Mouse (Mus musculus) midbrain, embryonic 11.5 days (tissue): ENCODE data around the gene Gm29776. TPM values are rescaled to one million over a fixed set of nuclear protein-coding genes. Genes with fewer than 3 reads are reported as not detected.

Source experiments
- ATAC-seq: fragments of 200-750 bp; cut with Nextera tagmentation; 2 replicates; pipeline ENCODE4 v1.8.0; 2017; ENCODE audit warnings: moderate TSS enrichment, moderate library complexity; ENCODE audit not compliant: low FRiP score
- DNase-seq: peaks from one replicate; pipeline ENCODE4 v3.0.0; 2015; ENCODE audit warnings: low spot score; ENCODE audit errors: missing footprints
- H3K27ac ChIP-seq: fragments of 300-500 bp; sonication (generic); 2 replicates; pipeline ENCODE4 v1.5.1; 2014; ENCODE audit warnings: low read depth, low read length
- H3K27me3 ChIP-seq: fragments of 300-500 bp; sonication (generic); 2 replicates; pipeline ENCODE4 v1.6.1; 2014; ENCODE audit warnings: mild to moderate bottlenecking, low read length, moderate library complexity, mixed read lengths; ENCODE audit not compliant: control insufficient read depth, insufficient read depth
- H3K36me3 ChIP-seq: fragments of 300-500 bp; sonication (generic); 2 replicates; pipeline ENCODE4 v1.6.1; 2014; ENCODE audit warnings: mild to moderate bottlenecking, low read length, moderate library complexity, mixed read lengths; ENCODE audit not compliant: control insufficient read depth, insufficient read depth
- H3K4me1 ChIP-seq: fragments of 300-500 bp; sonication (generic); 2 replicates; pipeline ENCODE4 v1.6.1; 2014; ENCODE audit warnings: low read length; ENCODE audit not compliant: control insufficient read depth, insufficient read depth
- H3K4me2 ChIP-seq: fragments of 300-500 bp; sonication (generic); 2 replicates; pipeline ENCODE4 v1.6.1; 2014; ENCODE audit warnings: mild to moderate bottlenecking, moderate library complexity
- H3K4me3 ChIP-seq: fragments of 300-500 bp; sonication (generic); 2 replicates; pipeline ENCODE4 v1.5.1; 2014; ENCODE audit warnings: low read depth, low read length
- H3K9ac ChIP-seq: fragments of 300-500 bp; sonication (generic); 2 replicates; pipeline ENCODE4 v1.6.1; 2014; ENCODE audit warnings: low read length
- H3K9me3 ChIP-seq: fragments of 300-500 bp; sonication (generic); 2 replicates; pipeline ENCODE4 v1.6.1; 2016; ENCODE audit warnings: low read length; ENCODE audit not compliant: control insufficient read depth
- WGBS: fragments of 180-500 bp; shearing (Covaris S2); extraction: QIAGEN DNeasy Blood & Tissue Kit; methylation state at CpG from one replicate; pipeline ENCODE4 v1.1.7; 2014; 5-methylcytosine and 5-hydroxymethylcytosine counted together
- polyA plus RNA-seq: library from polyadenylated mRNA; unstranded; fragments of >200 nt; fragmentation: Nextera tagmentation; extraction: Ambion mirVana; gene quantifications from 2 replicates; pipeline ENCODE4 v1.2.1, GENCODE M21; 2014

Gm29776 gene
- polyA plus RNA-seq, 1 experiment from 2014 or later = 0.11 TPM

GRCm38 (mm10) chr14:54699586-54699985 is 953 bp upstream of the Gm29776 start:
- H3K27me3 ChIP-seq = no peaks in the 10 kb centered on the region
- ATAC-seq = no peak

GRCm38 (mm10) chr14:54696752-54697151 is 1.9 kb downstream of the Gm29776 start:
- no peak for ATAC-seq
- Histone ChIP-seq H3K4me1 (no peaks in the 10 kb centered on the region), H3K9me3 (no peaks in the 10 kb centered on the region), H3K4me2 (no peak overlapping the region), H3K27ac (no peak overlapping the region), H3K4me3 (no peak overlapping the region), H3K27me3 (no peaks in the 10 kb centered on the region), H3K9ac (no peak overlapping the region), H3K36me3 (0 out of 2 replicates have a peak, but pooled peaks cover 2% of the 10 kb centered on the region)
- WGBS = 90% methylated on average over 4 of the region's 4 CpGs
- no peak for DNase-seq

More at GRCm38 (mm10) chr14:54699586-54699985, 953 bp upstream of the Gm29776 start:
- WGBS = 60% methylated on average over 3 of the region's 3 CpGs
- Histone ChIP-seq H3K4me2 (no peak overlapping the region), H3K4me3 (no peak overlapping the region), H3K4me1 (no peaks in the 10 kb centered on the region), H3K9me3 (no peaks in the 10 kb centered on the region), H3K36me3 (no peaks in the 10 kb centered on the region), H3K9ac (no peak overlapping the region), H3K27ac (no peak overlapping the region)
- DNase-seq = no peak

GRCm38 (mm10) chr14:54695042-54695441 is 3.6 kb downstream of the Gm29776 start:
- Histone ChIP-seq H3K9ac (no peak overlapping the region), H3K27ac (no peak overlapping the region), H3K27me3 (no peaks in the 10 kb centered on the region), H3K4me3 (no peak overlapping the region), H3K4me1 (no peaks in the 10 kb centered on the region), H3K9me3 (no peaks in the 10 kb centered on the region), H3K36me3 (0 out of 2 replicates have a peak, but pooled peaks cover 6% of the 10 kb centered on the region), H3K4me2 (no peak overlapping the region)
- DNase-seq (no peak), ATAC-seq (no peak)
- WGBS = 88% methylated on average over 6 of the region's 6 CpGs

GRCm38 (mm10) chr14:54687251-54687650 is 11.4 kb downstream of the Gm29776 start:
- peak overlapping the region; percentile 33; the same call in 1 of the 2 replicates for H3K27ac ChIP-seq
- no peak for DNase-seq
- H3K9ac ChIP-seq = peak overlapping the region; percentile 79
- ATAC-seq = no peak
- peaks cover 11% of the 10 kb centered on the region; the same call in 1 of the 2 replicates for H3K36me3 ChIP-seq
- 10% methylated on average over 8 of the region's 8 CpGs for WGBS
- H3K4me2 ChIP-seq = peak overlapping the region; percentile 72
- peak overlapping the region; percentile 92 for H3K4me3 ChIP-seq
- H3K4me1 ChIP-seq = peaks cover 17% of the 10 kb centered on the region
- no peaks in the 10 kb centered on the region for H3K27me3 ChIP-seq
- H3K9me3 ChIP-seq = no peaks in the 10 kb centered on the region

- H3K4me2 ChIP-seq = peak within 1 kb of the TSS; percentile 74
- WGBS = under 1% methylated on average over 44 of the region's 44 CpGs
- no peaks in the 10 kb centered on the region for H3K27me3 ChIP-seq
- no peaks in the 10 kb centered on the region for H3K9me3 ChIP-seq
- H3K36me3 ChIP-seq = peaks cover 11% of the 10 kb centered on the region; the same call in 1 of the 2 replicates
- H3K4me1 ChIP-seq = peaks cover 17% of the 10 kb centered on the region
- H3K9ac ChIP-seq = peak within 1 kb of the TSS; percentile 94
- DNase-seq = peak; percentile 100
- H3K4me3 ChIP-seq = peak within 1 kb of the TSS; percentile 92
- ATAC-seq = peak; percentile 96
- peak within 1 kb of the TSS; percentile 88 for H3K27ac ChIP-seq
Observed at GRCm38 (mm10) chr14:54686522-54687143, 12.0 kb downstream of the Gm29776 start, which contains the start of gene Acin1. Gene Acin1, minus strand, starts transcription at chr14:54686931.

- Histone ChIP-seq H3K27ac (peak within 1 kb of the TSS; percentile 88), H3K9ac (peak within 1 kb of the TSS; percentile 94), H3K36me3 (peaks cover 11% of the 10 kb centered on the region; the same call in 1 of the 2 replicates), H3K9me3 (no peaks in the 10 kb centered on the region), H3K4me3 (peak within 1 kb of the TSS; percentile 92), H3K27me3 (no peaks in the 10 kb centered on the region), H3K4me1 (peaks cover 17% of the 10 kb centered on the region), H3K4me2 (peak within 1 kb of the TSS; percentile 74)
- under 1% methylated on average over 41 of the region's 41 CpGs for WGBS
- no peak for DNase-seq
- peak; percentile 81 for ATAC-seq
Observed at GRCm38 (mm10) chr14:54686063-54686521, 12.5 kb downstream of the Gm29776 start, which contains the start of gene 1700123O20Rik. Gene 1700123O20Rik, plus strand, starts transcription at chr14:54686216.

- Histone ChIP-seq H3K4me1 (peaks cover 17% of the 10 kb centered on the region), H3K9ac (peak overlapping the region; percentile 94; the same call in 1 of the 2 replicates), H3K4me3 (peak overlapping the region; percentile 92), H3K9me3 (no peaks in the 10 kb centered on the region), H3K4me2 (peak overlapping the region; percentile 74), H3K27ac (peak overlapping the region; percentile 5; the same call in 1 of the 2 replicates), H3K36me3 (peaks cover 9% of the 10 kb centered on the region; the same call in 1 of the 2 replicates), H3K27me3 (no peaks in the 10 kb centered on the region)
- ATAC-seq (no peak), DNase-seq (no peak)
- WGBS = 14% methylated on average over 8 of the region's 8 CpGs
Observed at GRCm38 (mm10) chr14:54685471-54685870, 13.2 kb downstream of the Gm29776 start.

- peaks cover 9% of the 10 kb centered on the region for H3K4me1 ChIP-seq
- H3K4me3 ChIP-seq = no peak overlapping the region
- DNase-seq (no peak), ATAC-seq (no peak)
- no peak overlapping the region for H3K9ac ChIP-seq
- H3K27ac ChIP-seq = no peak overlapping the region
- no peaks in the 10 kb centered on the region for H3K27me3 ChIP-seq
- H3K9me3 ChIP-seq = no peaks in the 10 kb centered on the region
- 92% methylated on average over 3 of the region's 3 CpGs for WGBS
- peaks cover 10% of the 10 kb centered on the region; the same call in 1 of the 2 replicates for H3K36me3 ChIP-seq
- H3K4me2 ChIP-seq = no peak overlapping the region
Observed at GRCm38 (mm10) chr14:54682396-54682795, 16.2 kb downstream of the Gm29776 start.

- H3K4me2 ChIP-seq = no peak overlapping the region
- no peaks in the 10 kb centered on the region for H3K27me3 ChIP-seq
- H3K36me3 ChIP-seq = peaks cover 15% of the 10 kb centered on the region
- H3K9me3 ChIP-seq = no peaks in the 10 kb centered on the region
- no peak for ATAC-seq
- no peaks in the 10 kb centered on the region for H3K4me1 ChIP-seq
- DNase-seq = no peak
- no peak overlapping the region for H3K27ac ChIP-seq
- no peak overlapping the region for H3K4me3 ChIP-seq
- no peak overlapping the region for H3K9ac ChIP-seq
- WGBS = 88% methylated on average over 16 of the region's 16 CpGs
Observed at GRCm38 (mm10) chr14:54678657-54679304, 19.9 kb downstream of the Gm29776 start.
